Mouse (Mus musculus) granulocyte monocyte progenitor cell, adult 5-6 weeks (primary cell): ENCODE measurements at regions not wholly inside any gene's neighbourhood (a gene's known extent, or its start where the extent isn't known, plus 50 kb on each side); places are given as distances from the start of the nearest gene placed in this dataset.
A peak's percentile ranks its signal among the peaks of the same experiment; 100 is the strongest.
"Not testable (repeated sequence)": the region's sequence is repeated elsewhere in the genome, so short reads cannot be mapped to it uniquely, and the experiment has no call there.

ENCODE experiments used
- ATAC-seq: replicated peaks from 2 replicates; pipeline ENCODE4 v1.8.0; 2016; ENCODE audit warnings: mild to moderate bottlenecking, moderate TSS enrichment, inconsistent platforms; ENCODE audit not compliant: poor library complexity, severe bottlenecking

- ATAC-seq = peak; percentile 96
Observed at GRCm38 (mm10) chr9:32940111-32940813, 304.2 kb downstream of the Ets1 start.

GRCm38 (mm10) chr9:32940919-32941767 lies 305.1 kb downstream of the Ets1 start:
- ATAC-seq = no peak

- no peak for ATAC-seq
Observed at GRCm38 (mm10) chr9:32941768-32942030, 305.7 kb downstream of the Ets1 start.

- no peak for ATAC-seq
Observed at GRCm38 (mm10) chr9:32947221-32947620, 311.2 kb downstream of the Ets1 start.

GRCm38 (mm10) chr9:32949036-32949435 lies 313.0 kb downstream of the Ets1 start:
- ATAC-seq = no peak

- ATAC-seq = no peak
Observed at GRCm38 (mm10) chr9:32958716-32959115, 322.7 kb downstream of the Ets1 start.

GRCm38 (mm10) chr9:32959468-32959867 lies 323.4 kb downstream of the Ets1 start:
- ATAC-seq = not testable (repeated sequence)

- ATAC-seq = no peak
Observed at GRCm38 (mm10) chr9:32962679-32963205, 326.7 kb downstream of the Ets1 start.

GRCm38 (mm10) chr9:32968446-32968845 lies 332.4 kb downstream of the Ets1 start:
- no peak for ATAC-seq

- ATAC-seq = no peak
Observed at GRCm38 (mm10) chr9:32971421-32971820, 335.4 kb downstream of the Ets1 start.

GRCm38 (mm10) chr9:32971926-32972325 lies 335.9 kb downstream of the Ets1 start:
- no peak for ATAC-seq

GRCm38 (mm10) chr9:32972431-32973052 lies 336.5 kb downstream of the Ets1 start:
- ATAC-seq = no peak

GRCm38 (mm10) chr9:32977732-32978131 lies 341.7 kb downstream of the Ets1 start:
- no peak for ATAC-seq

- no peak for ATAC-seq
Observed at GRCm38 (mm10) chr9:32980846-32981245, 344.8 kb downstream of the Ets1 start.

GRCm38 (mm10) chr9:32983182-32983581 lies 347.2 kb downstream of the Ets1 start:
- no peak for ATAC-seq

GRCm38 (mm10) chr9:32986836-32987673 lies 351.0 kb downstream of the Ets1 start:
- no peak for ATAC-seq

GRCm38 (mm10) chr9:32989006-32989405 lies 353.0 kb downstream of the Ets1 start:
- no peak for ATAC-seq

- ATAC-seq = no peak
Observed at GRCm38 (mm10) chr9:32998323-32998722, 362.3 kb downstream of the Ets1 start.

- ATAC-seq = no peak
Observed at GRCm38 (mm10) chr9:33000691-33001164, 364.7 kb downstream of the Ets1 start.
